Mouse (Mus musculus): ENCODE measurements at regions not wholly inside any gene's neighbourhood (a gene's known extent, or its start where the extent isn't known, plus 50 kb on each side); places are given as distances from the start of the nearest gene placed in this dataset.
A peak's percentile ranks its signal among the peaks of the same experiment; 100 is the strongest.

DNA sequence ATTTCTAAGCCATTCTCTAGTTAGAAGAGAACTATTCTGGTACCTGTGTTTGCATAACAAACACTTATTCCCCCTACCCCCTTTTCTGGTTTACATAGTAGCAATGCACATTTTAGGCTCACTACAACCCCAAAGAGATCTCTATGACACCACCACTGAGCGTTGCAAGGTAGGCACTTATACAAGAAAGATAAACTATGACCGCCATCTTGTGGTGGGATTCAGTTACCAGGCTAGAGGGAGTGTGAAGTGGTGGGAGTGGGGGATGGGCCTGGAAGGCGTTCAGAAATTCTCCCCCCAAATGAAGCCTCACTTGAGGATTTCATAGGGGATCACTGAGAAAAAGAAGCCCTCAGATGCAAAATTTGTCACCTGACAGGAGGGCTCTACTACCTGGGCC lies 64.4 kb upstream of the Fst start:
- peak; percentile 69 for DNase-seq (ENCODE audit: low read depth, low spot score)

DNA sequence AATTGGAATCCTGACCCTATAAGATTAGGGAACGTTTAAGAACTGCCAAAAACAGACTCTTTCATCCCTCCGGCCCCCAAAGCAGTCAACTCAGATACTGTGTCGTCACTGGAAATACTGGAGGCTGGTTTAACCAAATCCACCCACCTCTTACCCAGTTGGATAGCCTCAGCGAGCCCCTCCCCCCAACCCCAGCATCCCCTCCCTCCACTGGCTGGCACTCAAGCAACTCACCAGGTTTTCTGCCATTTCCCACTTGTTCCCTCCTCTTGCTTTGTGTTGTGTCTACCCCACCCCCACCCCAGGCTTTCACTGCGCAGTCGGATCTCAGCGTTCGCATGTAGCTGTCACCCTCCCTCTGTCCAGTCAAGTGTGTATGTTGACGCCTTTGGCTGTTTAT lies 68.1 kb upstream of the Fst start:
- peak; percentile 25 for DNase-seq (ENCODE audit: low read depth, low spot score)

GRCm38 (mm10) chr13:114530171-114530774 lies 71.5 kb upstream of the Fst start:
- DNase-seq (ENCODE audit: low read depth, low spot score), result no peak

DNA sequence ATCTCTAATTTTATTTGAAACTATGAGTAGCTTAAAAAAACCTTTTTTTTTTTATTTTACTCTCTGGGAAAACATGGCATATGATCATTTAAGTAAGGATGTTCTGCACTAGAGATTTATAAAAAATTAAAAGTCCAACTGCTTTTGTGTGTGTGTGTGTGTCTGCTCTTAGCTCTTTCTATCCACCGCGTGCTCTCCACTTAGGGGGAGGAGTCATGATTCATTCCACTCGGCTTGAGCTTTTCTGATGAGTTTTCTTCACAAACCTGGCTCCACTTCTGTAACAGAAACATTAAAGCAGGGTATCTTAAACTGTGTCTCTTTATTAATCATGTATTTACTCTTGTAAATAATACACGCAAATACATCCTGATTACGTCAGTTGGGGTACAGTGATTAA lies 73.0 kb upstream of the Fst start:
- DNase-seq (ENCODE audit: low read depth, low spot score), result no peak

- DNase-seq (ENCODE audit: low read depth, low spot score), result no peak
These were observed 73.8 kb upstream of the Fst start for GRCm38 (mm10) chr13:114532393-114533097.

- DNase-seq (ENCODE audit: low read depth, low spot score), result peak; percentile 88
These were observed 75.8 kb upstream of the Fst start for GRCm38 (mm10) chr13:114534591-114534990.

DNA sequence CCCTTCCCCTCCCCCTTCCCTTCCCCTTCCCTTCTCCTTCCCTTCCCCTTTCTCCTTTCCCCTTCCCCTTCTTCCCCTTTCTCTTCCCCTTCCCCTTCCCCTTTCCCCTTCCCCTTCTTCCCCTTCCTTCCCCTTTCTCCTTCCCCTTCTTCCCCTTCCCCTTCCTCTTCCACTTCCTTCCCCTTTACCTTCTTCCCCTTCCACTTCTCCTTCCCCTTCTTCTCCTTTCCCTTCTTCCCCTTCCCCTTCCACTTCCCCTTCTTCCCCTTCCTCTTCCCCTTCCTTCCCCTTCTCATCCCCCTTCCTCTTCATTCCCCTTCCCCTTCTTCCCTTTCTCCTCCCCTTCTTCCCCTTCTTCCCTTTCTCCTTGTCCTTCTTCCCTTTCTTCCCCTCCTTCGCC lies 77.0 kb upstream of the Fst start:
- no peak for DNase-seq (ENCODE audit: low read depth, low spot score)

GRCm38 (mm10) chr13:114571731-114572130 lies 113.0 kb upstream of the Fst start:
- DNase-seq (ENCODE audit: low read depth, low spot score), result peak; percentile 82

DNA sequence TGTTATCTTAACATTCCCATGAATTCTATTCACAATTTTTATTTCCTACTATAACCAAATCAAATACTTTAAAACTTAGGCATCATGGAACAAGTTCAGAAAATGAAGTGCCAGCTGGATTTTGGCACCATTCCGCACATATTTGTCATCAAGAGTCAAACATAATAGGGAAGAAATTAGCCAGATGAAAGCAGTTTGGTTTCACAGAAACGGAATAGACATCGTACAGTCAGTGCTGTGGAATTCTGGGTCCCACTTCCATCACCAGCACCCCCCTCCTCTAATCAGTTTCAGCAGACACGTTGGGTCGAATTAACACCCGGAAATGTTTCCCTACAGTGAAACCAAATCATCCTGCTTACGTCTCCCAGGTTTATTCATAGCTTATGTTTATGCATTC lies 125.8 kb upstream of the Fst start:
- no peak for DNase-seq (ENCODE audit: low read depth, low spot score)

DNA sequence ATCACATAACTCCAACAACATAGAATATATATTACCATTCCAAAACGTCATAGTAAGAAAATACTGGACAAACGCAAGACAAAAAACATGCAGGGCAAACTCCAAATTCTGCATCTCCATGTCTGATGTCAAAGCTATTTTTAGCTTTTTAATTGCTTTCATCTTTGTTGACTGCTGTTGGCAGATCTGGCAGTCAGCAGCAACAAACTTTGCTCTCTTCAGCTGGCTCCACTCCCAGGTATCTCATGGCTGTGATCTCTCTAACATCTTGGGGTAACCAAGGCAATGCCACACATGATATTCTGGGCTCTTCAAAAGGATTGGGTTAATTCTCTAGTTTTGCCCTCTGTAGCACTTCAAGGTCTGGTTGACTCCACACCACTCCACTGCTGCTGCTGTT lies 128.9 kb upstream of the Fst start:
- no peak for DNase-seq (ENCODE audit: low read depth, low spot score)

- no peak for DNase-seq (ENCODE audit: low read depth, low spot score)
These were observed 144.6 kb upstream of the Fst start for GRCm38 (mm10) chr13:114603341-114603740.

- DNase-seq (ENCODE audit: low read depth, low spot score), result no peak
These were observed 145.4 kb upstream of the Fst start for GRCm38 (mm10) chr13:114604037-114604694.

- no peak for DNase-seq (ENCODE audit: low read depth, low spot score)
These were observed 155.2 kb upstream of the Fst start for GRCm38 (mm10) chr13:114613909-114614308.

DNA sequence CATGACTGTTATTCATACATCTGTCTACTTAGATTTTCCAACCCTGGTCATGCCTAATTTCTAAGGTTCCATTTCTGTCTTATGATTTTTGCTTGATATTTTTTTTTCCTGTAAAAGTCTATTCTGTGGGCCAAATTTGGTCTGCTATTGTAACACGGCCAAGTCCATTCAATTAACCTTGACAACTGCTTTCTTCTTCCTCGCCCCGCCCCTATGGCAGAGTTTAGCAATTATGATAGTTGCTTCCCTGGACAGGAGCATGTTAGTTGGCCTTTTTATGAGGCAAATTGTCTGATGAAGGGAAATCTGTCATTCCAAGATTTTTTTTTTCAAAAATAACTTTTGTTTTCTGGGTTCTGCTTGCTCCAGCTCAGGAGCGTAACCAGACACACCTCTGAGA lies 160.7 kb upstream of the Fst start:
- DNase-seq (ENCODE audit: low read depth, low spot score), result no peak

DNA sequence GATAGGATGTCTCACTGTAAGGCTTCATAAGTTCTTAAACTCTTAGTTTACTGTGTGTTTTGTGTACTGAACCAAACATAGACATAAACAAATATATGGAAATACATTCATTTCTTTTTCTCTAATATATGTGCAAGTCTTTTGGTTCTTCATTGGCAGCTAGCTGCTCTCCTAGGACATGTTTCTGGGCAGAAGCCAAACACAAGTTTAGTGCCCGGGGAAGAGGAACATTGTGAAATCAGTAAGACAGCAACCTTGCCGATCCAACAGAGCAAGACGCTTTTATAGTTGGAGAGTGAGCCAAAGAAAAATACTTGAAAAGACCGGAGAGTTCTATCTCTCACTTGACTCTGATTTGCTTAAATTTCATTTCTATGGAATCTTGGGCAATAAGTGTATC lies 178.0 kb upstream of the Fst start:
- DNase-seq (ENCODE audit: low read depth, low spot score), result no peak

GRCm38 (mm10) chr13:114639531-114639930 lies 178.5 kb upstream of the Mocs2 start:
- DNase-seq (ENCODE audit: low read depth, low spot score), result no peak

GRCm38 (mm10) chr13:114641688-114642390 lies 176.2 kb upstream of the Mocs2 start:
- DNase-seq (ENCODE audit: low read depth, low spot score), result no peak

DNA sequence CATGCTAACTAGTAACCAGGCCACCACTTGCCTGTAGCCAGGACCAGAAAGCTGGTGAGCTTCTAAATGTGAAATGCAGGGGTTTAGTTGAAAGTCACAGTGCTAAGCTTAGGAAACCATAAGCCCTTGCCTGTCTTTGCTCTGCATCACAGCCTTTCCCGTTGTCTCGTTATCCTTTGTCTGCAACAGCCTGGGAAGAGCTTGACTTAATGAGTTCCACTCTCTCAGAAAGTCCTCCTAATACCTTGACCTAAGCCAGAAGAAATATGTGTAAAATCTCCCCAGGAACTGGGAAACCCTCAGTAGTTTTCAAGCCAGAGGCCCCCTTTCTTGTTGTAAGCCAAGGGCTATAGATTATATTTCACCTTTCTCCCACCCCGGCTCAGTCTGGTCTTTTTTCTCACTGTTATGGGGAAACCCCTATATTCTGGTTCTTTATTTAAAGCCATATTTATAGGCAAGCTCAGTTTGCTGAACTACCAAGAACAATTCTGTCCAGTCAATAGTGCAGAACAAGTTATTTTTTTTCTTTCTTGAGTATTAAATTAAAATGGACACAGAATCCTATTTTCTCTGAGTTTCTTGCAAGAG lies 175.0 kb upstream of the Mocs2 start:
- no peak for DNase-seq (ENCODE audit: low read depth, low spot score)

DNA sequence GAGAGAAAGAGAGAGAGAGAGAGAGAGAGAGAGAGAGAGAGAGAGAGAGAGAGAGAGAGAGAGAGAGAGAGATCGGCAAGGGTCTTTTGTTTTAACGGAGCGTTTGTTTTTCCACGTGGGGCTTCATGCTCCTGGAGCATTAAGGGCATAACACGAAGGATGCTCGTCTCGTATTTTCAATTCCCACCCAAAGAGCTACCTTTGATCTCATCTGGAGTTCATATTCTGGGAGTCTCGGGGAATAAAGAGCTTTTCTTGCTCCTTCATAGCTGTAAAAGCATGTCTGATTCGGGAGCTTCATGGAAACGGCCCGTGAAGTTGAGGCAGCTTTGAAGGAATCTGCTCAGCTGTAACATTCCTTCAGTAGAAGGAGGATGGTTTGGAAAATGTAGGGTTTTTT lies 174.5 kb upstream of the Mocs2 start:
- no peak for DNase-seq (ENCODE audit: low read depth, low spot score)

GRCm38 (mm10) chr13:114654267-114654666 lies 163.8 kb upstream of the Mocs2 start:
- no peak for DNase-seq (ENCODE audit: low read depth, low spot score)

DNA sequence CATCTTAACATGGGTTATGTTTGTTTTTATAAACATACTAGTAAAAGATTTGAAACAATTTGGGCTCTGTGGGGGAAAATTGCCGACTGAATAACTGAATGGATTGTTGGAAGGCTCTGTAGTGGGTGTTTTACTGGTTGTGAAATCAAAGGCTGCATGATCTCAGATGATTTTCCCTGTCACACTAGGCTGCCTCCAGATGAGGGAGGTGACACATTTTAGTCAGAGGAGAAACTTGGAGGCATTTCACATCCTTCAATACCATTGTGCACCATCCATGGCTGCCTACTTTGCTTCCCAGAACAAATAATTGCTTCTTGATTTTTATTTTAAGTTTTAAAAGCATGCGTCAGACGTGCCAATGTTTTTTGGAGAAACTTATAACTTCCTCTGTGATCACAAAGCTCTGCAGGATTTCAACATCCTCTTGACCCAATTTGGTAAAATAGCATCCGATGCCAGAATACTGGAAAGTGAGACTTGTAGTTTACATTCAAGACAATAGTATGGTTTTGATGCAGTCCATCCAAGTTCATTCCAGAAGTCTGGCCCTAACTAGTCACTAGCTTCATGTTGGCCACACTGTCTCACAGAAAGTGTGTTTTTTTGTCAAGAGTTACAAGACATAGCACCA lies 163.0 kb upstream of the Mocs2 start:
- DNase-seq (ENCODE audit: low read depth, low spot score), result no peak

- DNase-seq (ENCODE audit: low read depth, low spot score), result no peak
These were observed 145.6 kb upstream of the Mocs2 start for GRCm38 (mm10) chr13:114672411-114672810.

All from R1 (cell line).